Mouse (Mus musculus) MEL (cell line): ENCODE data around the gene Fyn. TPM values are rescaled to one million over a fixed set of nuclear protein-coding genes. Genes with fewer than 3 reads are reported as not detected.

Source experiments
- DNase-seq: peaks from one replicate; pipeline ENCODE4 v3.0.0; 2011; ENCODE audit warnings: low read depth, low spot score
- H3K27ac ChIP-seq: 2 replicates; pipeline ENCODE4 v1.5.1; 2012; ENCODE audit warnings: low read depth, mild to moderate bottlenecking, control low read depth, low read length, moderate library complexity; ENCODE audit not compliant: control insufficient read depth
- H3K27me3 ChIP-seq, 2 experiments: fragments of 150-350 bp in 1 of 2; sonication (generic) in 1 of 2; 2 replicates each; pipeline ENCODE4 v1.6.1; 2012; ENCODE audit warnings: low read length in 2 of 2, mild to moderate bottlenecking in 2 of 2, improper control_type of control experiment in 1 of 2, moderate library complexity in 1 of 2; ENCODE audit not compliant: insufficient read depth in 2 of 2, control insufficient read depth in 1 of 2
- H3K36me3 ChIP-seq, 2 experiments: 2 replicates each; pipeline ENCODE4 v1.6.1; 2012 to 2014; ENCODE audit warnings: low read length in 2 of 2, improper control_type of control experiment in 1 of 2, inconsistent platforms in 1 of 2, mild to moderate bottlenecking in 1 of 2; ENCODE audit not compliant: insufficient read depth in 2 of 2, control insufficient read depth in 1 of 2
- H3K4me1 ChIP-seq, 2 experiments: fragments of 150-350 bp in 1 of 2; sonication (generic) in 1 of 2; 2 replicates each; pipeline ENCODE4 v1.6.1; 2012; ENCODE audit warnings: low read length in 2 of 2, improper control_type of control experiment in 1 of 2, mild to moderate bottlenecking in 1 of 2; ENCODE audit not compliant: insufficient read depth in 2 of 2, control insufficient read depth in 1 of 2
- H3K4me3 ChIP-seq, 2 experiments: fragments of 150-350 bp in 1 of 2; sonication (generic) in 1 of 2; 2 replicates each; pipeline ENCODE4 v1.5.1; 2012; ENCODE audit warnings: low read depth in 2 of 2, low read length in 2 of 2, mild to moderate bottlenecking in 2 of 2, moderate library complexity in 2 of 2, control low read depth in 1 of 2, improper control_type of control experiment in 1 of 2; ENCODE audit not compliant: control insufficient read depth in 1 of 2, insufficient read depth in 1 of 2
- H3K79me2 ChIP-seq: 2 replicates; pipeline ENCODE4 v1.6.1; 2012; ENCODE audit warnings: mild to moderate bottlenecking, low read length, moderate library complexity; ENCODE audit not compliant: control insufficient read depth, poor library complexity, insufficient read depth
- H3K9ac ChIP-seq: 2 replicates; pipeline ENCODE4 v1.6.1; 2012; ENCODE audit warnings: low read depth, mild to moderate bottlenecking, control low read depth, low read length, moderate library complexity; ENCODE audit not compliant: control insufficient read depth, poor library complexity, severe bottlenecking
- H3K9me3 ChIP-seq: fragments of 150-350 bp; sonication (generic); replicated peaks from 2 replicates; pipeline ENCODE4 v1.6.1; 2012; ENCODE audit warnings: mild to moderate bottlenecking, low read length, improper control_type of control experiment, moderate library complexity; ENCODE audit not compliant: insufficient read depth
- BHLHE40 ChIP-seq: IDR thresholded peaks from 2 replicates; pipeline ENCODE4 v1.6.1; 2012; ENCODE audit warnings: low read depth, mild to moderate bottlenecking, inconsistent platforms, low read length, improper control_type of control experiment, borderline replicate concordance
- CTCF ChIP-seq, 3 experiments: IDR thresholded peaks in 2 of 3; conservative IDR thresholded peaks in 1 of 3; 2 replicates each; pipeline ENCODE4 v1.5.1; 2011 to 2012; ENCODE audit warnings: low read length in 3 of 3, low read depth in 2 of 3, mild to moderate bottlenecking in 2 of 3, improper control_type of control experiment in 1 of 3, inconsistent platforms in 1 of 3, mixed read lengths in 1 of 3, moderate library complexity in 1 of 3; ENCODE audit not compliant: control insufficient read depth in 1 of 3, insufficient read depth in 1 of 3, poor library complexity in 1 of 3, severe bottlenecking in 1 of 3
- ETS1 ChIP-seq: IDR thresholded peaks from 2 replicates; pipeline ENCODE4 v1.6.1; 2012; ENCODE audit warnings: low read depth, mild to moderate bottlenecking, inconsistent platforms, low read length, improper control_type of control experiment, moderate library complexity
- GATA1 ChIP-seq: IDR thresholded peaks from 2 replicates; pipeline ENCODE4 v1.6.1; 2011; ENCODE audit warnings: low read depth, low read length, improper control_type of control experiment
- JUND ChIP-seq: IDR thresholded peaks from 2 replicates; pipeline ENCODE4 v1.6.1; 2011; ENCODE audit warnings: low read depth, mild to moderate bottlenecking, improper control_type of control experiment, low read length
- MAZ ChIP-seq: IDR thresholded peaks from 2 replicates; pipeline ENCODE4 v1.6.1; 2012; ENCODE audit warnings: low read depth, mild to moderate bottlenecking, inconsistent platforms, low read length, improper control_type of control experiment
- MYB ChIP-seq: IDR thresholded peaks from 2 replicates; pipeline ENCODE4 v1.6.1; 2011; ENCODE audit warnings: mild to moderate bottlenecking, low read depth, low read length, improper control_type of control experiment
- MYC ChIP-seq: IDR thresholded peaks from 2 replicates; pipeline ENCODE4 v1.6.1; 2011; ENCODE audit warnings: low read depth, mild to moderate bottlenecking, low read length, improper control_type of control experiment, moderate library complexity
- NELFE ChIP-seq: IDR thresholded peaks from 2 replicates; pipeline ENCODE4 v1.6.1; 2011; ENCODE audit warnings: low read depth, low read length, improper control_type of control experiment
- POLR2AphosphoS2 ChIP-seq: IDR thresholded peaks from 2 replicates; pipeline ENCODE4 v1.6.1; 2011; ENCODE audit warnings: low read length, improper control_type of control experiment
- RCOR1 ChIP-seq: IDR thresholded peaks from 2 replicates; pipeline ENCODE4 v1.6.1; 2012; ENCODE audit warnings: low read depth, mild to moderate bottlenecking, inconsistent platforms, low read length, improper control_type of control experiment
- SIN3A ChIP-seq: IDR thresholded peaks from 2 replicates; pipeline ENCODE4 v1.6.1; 2012; ENCODE audit warnings: low read length, improper control_type of control experiment, inconsistent platforms
- SMC3 ChIP-seq: IDR thresholded peaks from 2 replicates; pipeline ENCODE4 v1.6.1; 2011; ENCODE audit warnings: low read depth, low read length, improper control_type of control experiment
- TAL1 ChIP-seq: IDR thresholded peaks from 2 replicates; pipeline ENCODE4 v1.6.1; 2012; ENCODE audit warnings: mild to moderate bottlenecking, inconsistent platforms, low read length, moderate library complexity, mixed read lengths
- UBTF ChIP-seq: IDR thresholded peaks from 2 replicates; pipeline ENCODE4 v1.6.1; 2012; ENCODE audit warnings: low read depth, mild to moderate bottlenecking, inconsistent platforms, low read length, improper control_type of control experiment, moderate library complexity, borderline replicate concordance; ENCODE audit not compliant: insufficient read depth
- ZKSCAN1 ChIP-seq: IDR thresholded peaks from 2 replicates; pipeline ENCODE4 v1.6.1; 2012; ENCODE audit warnings: low read depth, mild to moderate bottlenecking, inconsistent platforms, low read length, improper control_type of control experiment, moderate library complexity
- ZMIZ1 ChIP-seq: IDR thresholded peaks from 2 replicates; pipeline ENCODE4 v1.6.1; 2012; ENCODE audit warnings: low read depth, mild to moderate bottlenecking, inconsistent platforms, low read length, improper control_type of control experiment, moderate library complexity
- ZNF384 ChIP-seq: IDR thresholded peaks from 2 replicates; pipeline ENCODE4 v1.6.1; 2012; ENCODE audit warnings: low read depth, mild to moderate bottlenecking, inconsistent platforms, low read length, improper control_type of control experiment
- polyA plus RNA-seq, 2 experiments: library from polyadenylated mRNA; stranded (reverse) in 1 of 2; unstranded in 1 of 2; fragments of >175 nt in 1 of 2; fragments of >200 nt in 1 of 2; gene quantifications; 2 replicates each; pipeline versions ENCODE4 v1.2.1 to v1.2.4; 2012; ENCODE audit warnings: low replicate concordance in 2 of 2, low read depth in 1 of 2; ENCODE audit not compliant: insufficient read length in 2 of 2, insufficient read depth in 1 of 2, missing spikeins in 1 of 2
- total RNA-seq: library from RNA; depleted of rRNA; stranded (reverse); fragments of 300-350 nt; gene quantifications from 2 replicates; pipeline ENCODE4 v1.2.3, GENCODE M21; 2012

Gene Fyn
- total and polyA plus RNA-seq, 3 experiments = 0.03 TPM; not detected in 2

GRCm38 (mm10) chr10:39566901-39567300, 198.2 kb downstream of the Fyn start:
- no peak overlapping the region for H3K27ac ChIP-seq
- H3K4me3 ChIP-seq = no peak overlapping the region
- H3K79me2 ChIP-seq = no peaks in the 10 kb centered on the region
- TF ChIP-seq BHLHE40 = no peak
- no peak for TF ChIP-seq SIN3A
- TF ChIP-seq UBTF = no peak
- no peak for TF ChIP-seq ZKSCAN1
- TF ChIP-seq ETS1 = no peak
- no peak for TF ChIP-seq SMC3
- no peak for TF ChIP-seq TAL1
- TF ChIP-seq CTCF (IDR thresholded peaks at IDR 0.05 in 2 of 3, conservative IDR thresholded peaks at IDR 0.05 in 1 of 3; ENCODE audit: control insufficient read depth in 1 of 3, insufficient read depth in 1 of 3, low read depth in 2 of 3, low read length in 3 of 3, poor library complexity in 1 of 3, severe bottlenecking in 1 of 3) = no peak
- TF ChIP-seq GATA1 = no peak
- TF ChIP-seq RCOR1 = no peak
- no peak for TF ChIP-seq MAZ
- no peaks in the 10 kb centered on the region; a peak in 1 of 4 replicates for H3K27me3 ChIP-seq
- H3K9ac ChIP-seq = no peak overlapping the region
- DNase-seq = no peak
- no peaks in the 10 kb centered on the region for H3K36me3 ChIP-seq
- H3K9me3 ChIP-seq = no peaks in the 10 kb centered on the region
- H3K4me1 ChIP-seq = no peaks in the 10 kb centered on the region

GRCm38 (mm10) chr10:39568991-39569390, 200.3 kb downstream of the Fyn start:
- Histone ChIP-seq H3K4me3 (no peak overlapping the region), H3K9ac (no peak overlapping the region), H3K9me3 (no peaks in the 10 kb centered on the region), H3K79me2 (no peaks in the 10 kb centered on the region), H3K27me3 (no peaks in the 10 kb centered on the region; a peak in 1 of 4 replicates), H3K4me1 (no peaks in the 10 kb centered on the region), H3K27ac (no peak overlapping the region), H3K36me3 (no peaks in the 10 kb centered on the region)
- TF ChIP-seq ZMIZ1 (no peak), ZNF384 (no peak), SMC3 (no peak), NELFE (no peak), JUND (no peak), POLR2AphosphoS2 (no peak), MYB (no peak), MYC (no peak)
- DNase-seq = no peak
